Mouse (Mus musculus): ENCODE results near the gene Dnase1l2. TPM values are rescaled to one million over a fixed set of nuclear protein-coding genes. Genes with fewer than 3 reads are reported as not detected.
A peak's percentile ranks its signal among the peaks of the same experiment; 100 is the strongest.

Dnase1l2 gene
- polyA plus RNA-seq (2015; fragmentation: Nextera tagmentation; extraction: Ambion mirVana): 0.73 and 0.80 TPM in 2 replicates

DNA sequence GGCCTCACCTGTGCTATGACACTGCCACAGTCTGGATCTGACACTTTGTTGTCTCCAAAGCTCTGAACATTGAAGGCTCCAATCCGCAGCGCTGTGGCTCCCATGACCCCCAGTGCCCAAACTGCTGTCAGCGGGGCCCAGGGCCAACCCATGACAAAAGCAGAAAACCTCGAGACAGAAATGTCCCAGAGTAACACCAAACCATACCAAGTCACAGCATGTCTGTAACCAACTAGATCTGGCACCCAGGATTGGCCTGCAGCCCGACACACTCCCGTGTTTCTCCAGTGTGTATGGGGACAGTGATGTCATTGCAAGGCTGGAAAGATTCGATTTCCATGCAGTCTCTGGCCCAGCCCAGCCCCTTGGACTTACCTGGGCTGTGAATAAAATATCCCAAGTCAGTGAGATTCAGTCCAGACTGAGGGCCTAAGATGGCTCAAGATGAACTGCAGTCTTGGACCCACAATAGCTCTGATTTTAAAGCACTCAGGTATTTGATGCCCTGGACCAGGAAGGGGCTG is at the start of gene Dnase1l2:
Gene Dnase1l2, minus strand, starts transcription at position 474 of the 524 bp plus-strand sequence.
- no peak for TF ChIP-seq CTCF (IDR thresholded peaks at IDR 0.05; ENCODE audit: low read depth)
- ATAC-seq: 0 out of 2 replicates have a peak, but pooled peaks have one; percentile 7
- Histone ChIP-seq H3K27me3 (replicated peaks; ENCODE audit: control insufficient read depth, insufficient read depth, low read length) (no peaks in the 10 kb centered on the region), H3K4me1 (replicated peaks; ENCODE audit: control insufficient read depth, insufficient read depth, low read length) (no peaks in the 10 kb centered on the region), H3K9ac (ENCODE audit: low read depth, low read length) (no peak within 1 kb of the TSS), H3K36me3 (ENCODE audit: control insufficient read depth, insufficient read depth) (peaks cover 79% of the 10 kb centered on the region), H3K27ac (ENCODE audit: low read depth, low read length) (peak within 1 kb of the TSS; percentile 28; the same call in 1 of the 2 replicates), H3K4me2 (replicated peaks; ENCODE audit: low read depth) (no peak within 1 kb of the TSS), H3K9me3 (ENCODE audit: control insufficient read depth) (no peaks in the 10 kb centered on the region), H3K4me3 (ENCODE audit: low read depth, low read length) (no peak within 1 kb of the TSS)
- WGBS: 77% methylated on average over 7 of the region's 7 CpGs

DNA sequence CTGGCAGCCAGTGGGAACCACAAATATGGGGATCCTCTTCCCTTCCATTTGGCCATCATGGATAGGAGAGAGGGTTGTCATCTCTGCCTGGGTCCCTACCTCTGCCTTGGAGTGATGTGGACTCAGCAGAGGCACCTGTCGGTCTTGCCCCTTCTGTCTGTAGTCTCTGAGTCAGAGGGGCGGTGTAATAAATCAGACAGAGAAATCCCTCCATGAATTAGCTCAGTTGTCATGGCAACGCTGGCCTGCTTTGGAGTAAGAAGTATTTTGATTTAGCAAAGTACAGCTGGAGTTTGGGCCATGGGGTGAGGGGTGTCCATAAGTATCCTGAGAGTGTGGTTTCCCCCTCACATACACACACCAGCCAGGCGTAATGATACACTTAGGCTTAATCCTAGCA is 47.5 kb upstream of the Dnase1l2 start:
- no peak overlapping the region for H3K27ac ChIP-seq (ENCODE audit: low read depth, low read length)
- no peak for TF ChIP-seq CTCF (IDR thresholded peaks at IDR 0.05; ENCODE audit: low read depth)
- H3K36me3 ChIP-seq (ENCODE audit: control insufficient read depth, insufficient read depth): no peaks in the 10 kb centered on the region

GRCm38 (mm10) chr17:24489265-24490030 is 46.5 kb upstream of the Dnase1l2 start:
- H3K9me3 ChIP-seq (ENCODE audit: control insufficient read depth): no peaks in the 10 kb centered on the region
- peaks cover 6% of the 10 kb centered on the region; the same call in 1 of the 2 replicates for H3K4me1 ChIP-seq (replicated peaks; ENCODE audit: control insufficient read depth, insufficient read depth, low read length)
- no peak for TF ChIP-seq CTCF (IDR thresholded peaks at IDR 0.05; ENCODE audit: low read depth)
- H3K9ac ChIP-seq (ENCODE audit: low read depth, low read length): peak overlapping the region; percentile 50
- H3K36me3 ChIP-seq (ENCODE audit: control insufficient read depth, insufficient read depth): no peaks in the 10 kb centered on the region
- peaks cover 32% of the 10 kb centered on the region; the same call in 1 of the 2 replicates for H3K27me3 ChIP-seq (replicated peaks; ENCODE audit: control insufficient read depth, insufficient read depth, low read length)
- H3K27ac ChIP-seq (ENCODE audit: low read depth, low read length): no peak overlapping the region
- peak overlapping the region; percentile 96 for H3K4me2 ChIP-seq (replicated peaks; ENCODE audit: low read depth)
- no peak for ATAC-seq
- peak overlapping the region; percentile 66 for H3K4me3 ChIP-seq (ENCODE audit: low read depth, low read length)
- 27% methylated on average over 19 of the region's 19 CpGs for WGBS

More for the DNA sequence above, 47.5 kb upstream of the Dnase1l2 start:
- Histone ChIP-seq H3K9ac (ENCODE audit: low read depth, low read length) (no peak overlapping the region), H3K4me2 (replicated peaks; ENCODE audit: low read depth) (no peak overlapping the region), H3K4me1 (replicated peaks; ENCODE audit: control insufficient read depth, insufficient read depth, low read length) (peaks cover 6% of the 10 kb centered on the region; the same call in 1 of the 2 replicates), H3K9me3 (ENCODE audit: control insufficient read depth) (no peaks in the 10 kb centered on the region), H3K27me3 (replicated peaks; ENCODE audit: control insufficient read depth, insufficient read depth, low read length) (peaks cover 32% of the 10 kb centered on the region; the same call in 1 of the 2 replicates), H3K4me3 (ENCODE audit: low read depth, low read length) (no peak overlapping the region)
- 69% methylated on average over 4 of the region's 4 CpGs for WGBS
- no peak for ATAC-seq

GRCm38 (mm10) chr17:24488662-24489264 is 45.9 kb upstream of the Dnase1l2 start:
- no peaks in the 10 kb centered on the region for H3K36me3 ChIP-seq (ENCODE audit: control insufficient read depth, insufficient read depth)
- peaks cover 6% of the 10 kb centered on the region; the same call in 1 of the 2 replicates for H3K4me1 ChIP-seq (replicated peaks; ENCODE audit: control insufficient read depth, insufficient read depth, low read length)
- H3K4me2 ChIP-seq (replicated peaks; ENCODE audit: low read depth): peak overlapping the region; percentile 96
- H3K27ac ChIP-seq (ENCODE audit: low read depth, low read length): no peak overlapping the region
- H3K9ac ChIP-seq (ENCODE audit: low read depth, low read length): peak overlapping the region; percentile 50
- H3K9me3 ChIP-seq (ENCODE audit: control insufficient read depth): no peaks in the 10 kb centered on the region
- no peak for TF ChIP-seq CTCF (IDR thresholded peaks at IDR 0.05; ENCODE audit: low read depth)
- H3K27me3 ChIP-seq (replicated peaks; ENCODE audit: control insufficient read depth, insufficient read depth, low read length): peaks cover 32% of the 10 kb centered on the region; the same call in 1 of the 2 replicates
- H3K4me3 ChIP-seq (ENCODE audit: low read depth, low read length): peak overlapping the region; percentile 66
- peak; percentile 48; the same call in 1 of the 2 replicates for ATAC-seq
- WGBS: under 1% methylated on average over 75 of the region's 81 CpGs

DNA sequence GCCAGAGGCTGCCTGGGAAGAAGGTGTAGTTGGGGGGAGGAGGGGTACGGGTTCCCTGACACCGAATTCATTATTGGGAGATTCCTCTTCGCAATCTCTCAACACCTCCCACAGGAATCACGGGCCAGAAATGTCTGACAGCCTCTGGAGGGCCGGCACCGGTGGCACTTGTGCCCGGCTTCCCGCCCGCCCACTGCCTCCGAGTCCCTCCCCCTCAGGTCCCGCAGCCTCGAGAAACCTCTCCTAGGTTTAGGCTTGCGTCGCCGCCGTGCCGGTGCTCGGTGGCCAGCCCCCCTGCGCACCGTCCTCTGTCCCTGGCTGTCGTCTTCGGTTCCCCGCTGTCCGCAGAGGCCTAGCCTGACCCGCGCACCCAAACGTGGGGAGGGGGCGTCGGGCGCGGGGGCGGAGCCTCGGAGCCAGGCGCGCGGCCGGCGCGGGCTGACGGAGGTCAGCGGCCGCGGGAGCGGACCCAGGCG is 45.3 kb upstream of the Dnase1l2 start, which contains the start of gene Caskin1:
Gene Caskin1, plus strand, starts transcription at position 416 of the 476 bp plus-strand sequence.
- ATAC-seq: 0 out of 2 replicates have a peak, but pooled peaks have one; percentile 33
- H3K36me3 ChIP-seq (ENCODE audit: control insufficient read depth, insufficient read depth): no peaks in the 10 kb centered on the region
- peaks cover 6% of the 10 kb centered on the region; the same call in 1 of the 2 replicates for H3K4me1 ChIP-seq (replicated peaks; ENCODE audit: control insufficient read depth, insufficient read depth, low read length)
- WGBS: 3% methylated on average over 33 of the region's 45 CpGs
- TF ChIP-seq CTCF (IDR thresholded peaks at IDR 0.05; ENCODE audit: low read depth): no peak
- H3K27me3 ChIP-seq (replicated peaks; ENCODE audit: control insufficient read depth, insufficient read depth, low read length): peaks cover 32% of the 10 kb centered on the region; the same call in 1 of the 2 replicates
- peak within 1 kb of the TSS; percentile 50 for H3K9ac ChIP-seq (ENCODE audit: low read depth, low read length)
- peak within 1 kb of the TSS; percentile 66 for H3K4me3 ChIP-seq (ENCODE audit: low read depth, low read length)
- peak within 1 kb of the TSS; percentile 96 for H3K4me2 ChIP-seq (replicated peaks; ENCODE audit: low read depth)
- no peak within 1 kb of the TSS for H3K27ac ChIP-seq (ENCODE audit: low read depth, low read length)
- no peaks in the 10 kb centered on the region for H3K9me3 ChIP-seq (ENCODE audit: control insufficient read depth)
